In the genomic region with DNA sequence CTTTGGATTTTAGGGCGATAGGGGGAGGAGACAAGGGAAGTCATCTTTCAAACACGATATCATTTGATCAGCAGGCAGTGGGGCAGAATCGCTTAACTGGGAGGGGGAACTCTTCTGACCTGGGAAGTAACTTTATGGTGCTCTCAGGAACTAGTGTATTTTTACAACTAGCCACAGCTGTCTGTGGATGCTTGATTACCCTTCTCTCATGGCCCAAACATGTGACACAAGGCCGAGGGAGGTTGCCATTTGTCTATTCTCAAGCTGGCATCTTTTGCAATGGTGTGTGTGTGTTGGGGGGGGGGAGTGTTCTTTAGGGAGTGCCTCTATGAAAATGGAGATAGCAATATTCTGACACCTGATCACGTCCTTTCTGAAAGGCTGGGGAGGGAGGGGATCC, we compare ENCODE assay signal across 19 mouse cellular contexts.
A peak's percentile ranks its signal among the peaks of the same experiment; 100 is the strongest.
DNase-seq lines count a peak whose midpoint lies in the region; ATAC-seq lines count a peak whose summit lies in the region.
"Had no signal": no experiment of that assay in that cellular context is flagged by ENCODE, and none has a peak within 500 bp of the region (broad histone marks: within the 10 kb centered on the region; RNA-seq: fewer than 3 reads in every experiment).

No protein-coding gene starts in this region.

- 17% methylated on average over 5 of the region's 5 CpGs for WGBS in kidney, embryonic 14.5 days
- WGBS in kidney, embryonic 16.5 days = 25% methylated on average over 5 of the region's 5 CpGs
- WGBS in embryonic facial prominence, embryonic 10.5 days = 77% methylated on average over 5 of the region's 5 CpGs

- no peaks in the 10 kb centered on the region for H3K27me3 ChIP-seq in kidney, embryonic 14.5 days (ENCODE audit: control insufficient read depth, insufficient read depth, low read length)
- no peaks in the 10 kb centered on the region for H3K27me3 ChIP-seq in kidney, embryonic 16.5 days (ENCODE audit: insufficient read depth, low read length)
- no peaks in the 10 kb centered on the region for H3K27me3 ChIP-seq in embryonic facial prominence, embryonic 10.5 days (replicated peaks; ENCODE audit: low read depth, poor library complexity, severe bottlenecking)
- H3K27me3 ChIP-seq: embryonic facial prominence, embryonic 12.5 days; forebrain, embryonic 13.5 days; forebrain, embryonic 15.5 days had no signal

- H3K4me1 ChIP-seq in kidney, embryonic 14.5 days (ENCODE audit: control insufficient read depth, insufficient read depth, low read length) = 0 out of 2 replicates have a peak, but pooled peaks cover 5% of the 10 kb centered on the region
- H3K4me1 ChIP-seq in kidney, embryonic 16.5 days (ENCODE audit: insufficient read depth, low read length) = peaks cover 7% of the 10 kb centered on the region; the same call in 1 of the 2 replicates
- peaks cover 17% of the 10 kb centered on the region for H3K4me1 ChIP-seq in embryonic facial prominence, embryonic 10.5 days
- H3K4me1 ChIP-seq: forebrain, embryonic 13.5 days; forebrain, embryonic 15.5 days had no signal

- H3K4me2 ChIP-seq in kidney, embryonic 14.5 days (replicated peaks; ENCODE audit: low read depth, low read length) = no peak overlapping the region
- H3K4me2 ChIP-seq in kidney, embryonic 16.5 days (replicated peaks; ENCODE audit: low read depth, low read length) = no peak overlapping the region
- H3K4me2 ChIP-seq: embryonic facial prominence, embryonic 12.5 days; forebrain, embryonic 13.5 days; forebrain, embryonic 15.5 days had no signal

- peak; percentile 82 for ATAC-seq in kidney, embryonic 14.5 days (ENCODE audit: low FRiP score, low TSS enrichment)
- peak; percentile 52; the same call in 1 of the 2 replicates for ATAC-seq in kidney, embryonic 16.5 days (ENCODE audit: low FRiP score, low TSS enrichment)
- ATAC-seq: forebrain, embryonic 13.5 days; forebrain, embryonic 15.5 days had no signal

- H3K9me3 ChIP-seq in kidney, embryonic 14.5 days (ENCODE audit: control insufficient read depth, low read length) = peaks cover 3% of the 10 kb centered on the region; the same call in 1 of the 2 replicates
- H3K9me3 ChIP-seq in kidney, embryonic 16.5 days (ENCODE audit: low read length) = 0 out of 2 replicates have a peak, but pooled peaks cover 4% of the 10 kb centered on the region
- H3K9me3 ChIP-seq in embryonic facial prominence, embryonic 10.5 days = no peaks in the 10 kb centered on the region
- H3K9me3 ChIP-seq: embryonic facial prominence, embryonic 12.5 days; forebrain, embryonic 13.5 days; forebrain, embryonic 15.5 days had no signal

- no peak overlapping the region for H3K4me3 ChIP-seq in kidney, embryonic 14.5 days (ENCODE audit: low read length)
- H3K4me3 ChIP-seq in kidney, embryonic 16.5 days (ENCODE audit: low read length) = no peak overlapping the region
- H3K4me3 ChIP-seq in embryonic facial prominence, embryonic 10.5 days = no peak overlapping the region
- H3K4me3 ChIP-seq: embryonic facial prominence, embryonic 12.5 days; forebrain, embryonic 13.5 days; forebrain, embryonic 15.5 days had no signal

- no peaks in the 10 kb centered on the region for H3K36me3 ChIP-seq in kidney, embryonic 14.5 days (ENCODE audit: control insufficient read depth, insufficient read depth, low read length)
- no peaks in the 10 kb centered on the region for H3K36me3 ChIP-seq in kidney, embryonic 16.5 days (ENCODE audit: insufficient read depth, low read length)
- H3K36me3 ChIP-seq in embryonic facial prominence, embryonic 10.5 days (replicated peaks) = no peaks in the 10 kb centered on the region
- H3K36me3 ChIP-seq: embryonic facial prominence, embryonic 12.5 days; forebrain, embryonic 15.5 days had no signal

- no peak overlapping the region for H3K9ac ChIP-seq in kidney, embryonic 14.5 days (ENCODE audit: low read depth, low read length)
- H3K9ac ChIP-seq in kidney, embryonic 16.5 days (replicated peaks; ENCODE audit: low read length) = no peak overlapping the region
- H3K9ac ChIP-seq: embryonic facial prominence, embryonic 12.5 days; forebrain, embryonic 13.5 days; forebrain, embryonic 15.5 days had no signal

- H3K27ac ChIP-seq in kidney, embryonic 14.5 days (ENCODE audit: low read depth, low read length) = peak overlapping the region; percentile 4; the same call in 1 of the 2 replicates
- H3K27ac ChIP-seq in kidney, embryonic 16.5 days (ENCODE audit: low read length) = peak overlapping the region; percentile 24; the same call in 1 of the 2 replicates
- peak overlapping the region; percentile 35; the same call in 1 of the 2 replicates for H3K27ac ChIP-seq in embryonic facial prominence, embryonic 10.5 days (replicated peaks)
- H3K27ac ChIP-seq: embryonic facial prominence, embryonic 12.5 days; forebrain, embryonic 13.5 days; forebrain, embryonic 15.5 days had no signal

- DNase-seq in kidney, adult 11 months = no peak
- DNase-seq in kidney, postnatal 4 days = no peak
- DNase-seq in embryonic facial prominence, embryonic 10.5 days (ENCODE audit: low spot score) = no peak
- no peak for DNase-seq in left cerebral cortex, adult 9 months (ENCODE audit: low spot score in 2 of 2)
- DNase-seq: adrenal gland, adult 2 months; adrenal gland, postnatal 10 days; adrenal gland, postnatal 25 days; cerebellum, adult 11 months; cerebellum, adult 18-20 months; cerebellum, adult 8-10 months; cerebellum, adult 9-11 months; cerebellum, postnatal 14 days; cerebellum, postnatal 36 days; embryo, embryonic 11 days had no signal
